Mouse (Mus musculus): ENCODE data around the gene Ccnt1.
A peak's percentile ranks its signal among the peaks of the same experiment; 100 is the strongest.
"Not testable (repeated sequence)": the region's sequence is repeated elsewhere in the genome, so short reads cannot be mapped to it uniquely, and the experiment has no call there.

Ccnt1 gene

GRCm38 (mm10) chr15:98596609-98597008, 25.9 kb upstream of the Ccnt1 start:
- DNase-seq (ENCODE audit: low spot score in 2 of 2), result no peak

GRCm38 (mm10) chr15:98595049-98595448, 24.3 kb upstream of the Ccnt1 start:
- no peak for DNase-seq (ENCODE audit: low spot score in 2 of 2)

- peak; percentile 50 to 53 for DNase-seq (ENCODE audit: low spot score in 2 of 2)
Observed at GRCm38 (mm10) chr15:98594193-98594592, 23.5 kb upstream of the Ccnt1 start.

- no peak for DNase-seq (ENCODE audit: low spot score in 2 of 2)
Observed at GRCm38 (mm10) chr15:98591396-98591795, 20.7 kb upstream of the Ccnt1 start.

- DNase-seq (ENCODE audit: low spot score in 2 of 2), result no peak
Observed at GRCm38 (mm10) chr15:98589640-98590336, 19.1 kb upstream of the Ccnt1 start.

- no peak for DNase-seq (ENCODE audit: low spot score in 2 of 2)
Observed at GRCm38 (mm10) chr15:98587751-98588150, 17.0 kb upstream of the Ccnt1 start.

GRCm38 (mm10) chr15:98586141-98586540, 15.4 kb upstream of the Ccnt1 start:
- DNase-seq (ENCODE audit: low spot score in 2 of 2), result not testable (repeated sequence)

GRCm38 (mm10) chr15:98585421-98585820, 14.7 kb upstream of the Ccnt1 start:
- DNase-seq (ENCODE audit: low spot score in 2 of 2), result no peak

GRCm38 (mm10) chr15:98582996-98583395, 12.3 kb upstream of the Ccnt1 start:
- no peak for DNase-seq (ENCODE audit: low spot score in 2 of 2)

- peak in 1 of 2 experiments; percentile 17 for DNase-seq (ENCODE audit: low spot score in 2 of 2)
Observed at GRCm38 (mm10) chr15:98582410-98582809, 11.7 kb upstream of the Ccnt1 start.

- peak; percentile 85 to 87 for DNase-seq (ENCODE audit: low spot score in 2 of 2)
Observed at GRCm38 (mm10) chr15:98579795-98580464, 9.2 kb upstream of the Ccnt1 start.

- no peak for DNase-seq (ENCODE audit: low spot score in 2 of 2)
Observed at GRCm38 (mm10) chr15:98579310-98579709, 8.6 kb upstream of the Ccnt1 start.

- no peak for DNase-seq (ENCODE audit: low spot score in 2 of 2)
Observed at GRCm38 (mm10) chr15:98573293-98573692, 2.6 kb upstream of the Ccnt1 start.

- no peak for DNase-seq (ENCODE audit: low spot score in 2 of 2)
Observed at GRCm38 (mm10) chr15:98569795-98570365, 843 bp downstream of the Ccnt1 start.

- DNase-seq (ENCODE audit: low spot score in 2 of 2), result no peak
Observed at GRCm38 (mm10) chr15:98569216-98569615, 1.5 kb downstream of the Ccnt1 start.

- no peak for DNase-seq (ENCODE audit: low spot score in 2 of 2)
Observed at GRCm38 (mm10) chr15:98568256-98569033, 2.3 kb downstream of the Ccnt1 start.

- peak; percentile 100 for DNase-seq (ENCODE audit: low spot score in 2 of 2)
Observed at GRCm38 (mm10) chr15:98567278-98568134, 3.2 kb downstream of the Ccnt1 start.

GRCm38 (mm10) chr15:98566973-98567277, 3.8 kb downstream of the Ccnt1 start:
- DNase-seq (ENCODE audit: low spot score in 2 of 2), result no peak

GRCm38 (mm10) chr15:98557186-98557585, 13.5 kb downstream of the Ccnt1 start:
- DNase-seq (ENCODE audit: low spot score in 2 of 2), result no peak

GRCm38 (mm10) chr15:98555881-98556280, 14.8 kb downstream of the Ccnt1 start:
- DNase-seq (ENCODE audit: low spot score in 2 of 2), result no peak

- no peak for DNase-seq (ENCODE audit: low spot score in 2 of 2)
Observed at GRCm38 (mm10) chr15:98552758-98553157, 18.0 kb downstream of the Ccnt1 start.
